Mouse (Mus musculus) forebrain, embryonic 14.5 days (tissue): ENCODE results near the gene Papolb. TPM values are rescaled to one million over a fixed set of nuclear protein-coding genes. Genes with fewer than 3 reads are reported as not detected.

Source experiments
- ATAC-seq: fragments of 200-750 bp; cut with Nextera tagmentation; 2 replicates; pipeline ENCODE4 v1.8.0; 2017; ENCODE audit warnings: mild to moderate bottlenecking, moderate library complexity
- DNase-seq: peaks from one replicate; pipeline ENCODE4 v3.0.0-alpha.2; 2015; ENCODE audit warnings: low spot score
- H3K27ac ChIP-seq: fragments of 300-500 bp; sonication (generic); 2 replicates; pipeline ENCODE4 v1.5.1; 2014; ENCODE audit warnings: low read depth, mild to moderate bottlenecking, control low read depth, low read length, moderate library complexity
- H3K27me3 ChIP-seq: fragments of 300-500 bp; sonication (generic); replicated peaks from 2 replicates; pipeline ENCODE4 v1.6.1; 2014; ENCODE audit warnings: low read length, control low read depth, mixed read lengths; ENCODE audit not compliant: control insufficient read depth, insufficient read depth
- H3K36me3 ChIP-seq: fragments of 300-500 bp; sonication (generic); 2 replicates; pipeline ENCODE4 v1.6.1; 2014; ENCODE audit warnings: low read length, control low read depth; ENCODE audit not compliant: control insufficient read depth, insufficient read depth
- H3K4me1 ChIP-seq: fragments of 300-500 bp; sonication (generic); 2 replicates; pipeline ENCODE4 v1.6.1; 2014; ENCODE audit warnings: antibody characterized with exemption, low read length, control low read depth; ENCODE audit not compliant: control insufficient read depth, insufficient read depth
- H3K4me2 ChIP-seq: fragments of 300-500 bp; sonication (generic); 2 replicates; pipeline ENCODE4 v1.6.1; 2014; ENCODE audit warnings: mild to moderate bottlenecking, control low read depth, low read length
- H3K4me3 ChIP-seq: fragments of 300-500 bp; sonication (generic); 2 replicates; pipeline ENCODE4 v1.5.1; 2014; ENCODE audit warnings: low read depth, low read length, control low read depth
- H3K9ac ChIP-seq: fragments of 300-500 bp; sonication (generic); 2 replicates; pipeline ENCODE4 v1.6.1; 2014; ENCODE audit warnings: mild to moderate bottlenecking, low read length, control low read depth, moderate library complexity
- H3K9me3 ChIP-seq: fragments of 300-500 bp; sonication (generic); replicated peaks from 2 replicates; pipeline ENCODE4 v1.6.1; 2016; ENCODE audit warnings: low read length, control low read depth, mixed read lengths; ENCODE audit not compliant: control insufficient read depth
- WGBS: fragments of 180-500 bp; shearing (Covaris S2); extraction: QIAGEN DNeasy Blood & Tissue Kit; methylation state at CpG from one replicate; pipeline ENCODE4 v1.1.7; 2014; 5-methylcytosine and 5-hydroxymethylcytosine counted together
- polyA plus RNA-seq: library from polyadenylated mRNA; unstranded; fragments of >200 nt; fragmentation: Nextera tagmentation; extraction: Ambion mirVana; gene quantifications from 2 replicates; pipeline ENCODE4 v1.2.1, GENCODE M21; 2014

Gene Papolb
- 0.15 and 0.27 TPM in 2 replicates for polyA plus RNA-seq

GRCm38 (mm10) chr5:142529915-142530314 lies at the start of gene Papolb:
TSS of gene Papolb (minus strand) at chr5:142530076.
- Histone ChIP-seq H3K4me3 (no peak within 1 kb of the TSS), H3K27ac (no peak within 1 kb of the TSS), H3K4me2 (no peak within 1 kb of the TSS), H3K9me3 (no peaks in the 10 kb centered on the region), H3K27me3 (peaks cover 9% of the 10 kb centered on the region), H3K4me1 (no peaks in the 10 kb centered on the region), H3K9ac (no peak within 1 kb of the TSS), H3K36me3 (no peaks in the 10 kb centered on the region)
- ATAC-seq (no peak), DNase-seq (no peak)
- 45% methylated on average over 41 of the region's 41 CpGs for WGBS

DNA sequence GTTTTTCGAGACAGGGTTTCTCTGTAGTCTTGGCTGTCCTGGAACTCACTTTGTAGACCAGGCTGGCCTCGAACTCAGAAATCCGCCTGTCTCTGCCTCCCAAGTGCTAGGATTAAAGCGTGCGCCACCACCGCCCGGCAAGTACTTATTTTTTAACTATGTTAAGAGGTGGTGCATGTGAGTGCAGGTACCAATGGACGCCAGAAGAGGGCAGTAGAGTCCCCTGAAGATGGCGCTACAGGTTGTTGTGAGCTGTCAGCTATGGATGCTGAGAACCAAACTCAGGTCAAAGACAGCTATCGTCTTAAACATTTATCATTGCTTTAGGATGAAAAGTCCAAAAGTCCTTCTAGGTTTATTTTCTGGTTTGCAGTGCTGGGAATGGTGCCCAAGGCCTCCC lies 48.3 kb upstream of the Papolb start:
- Histone ChIP-seq H3K4me2 (no peak overlapping the region), H3K4me3 (no peak overlapping the region), H3K27me3 (no peaks in the 10 kb centered on the region), H3K9me3 (no peaks in the 10 kb centered on the region), H3K27ac (no peak overlapping the region), H3K9ac (no peak overlapping the region), H3K36me3 (peaks cover 16% of the 10 kb centered on the region), H3K4me1 (no peaks in the 10 kb centered on the region)
- no peak for DNase-seq
- 88% methylated on average over 10 of the region's 10 CpGs for WGBS
- no peak for ATAC-seq

DNA sequence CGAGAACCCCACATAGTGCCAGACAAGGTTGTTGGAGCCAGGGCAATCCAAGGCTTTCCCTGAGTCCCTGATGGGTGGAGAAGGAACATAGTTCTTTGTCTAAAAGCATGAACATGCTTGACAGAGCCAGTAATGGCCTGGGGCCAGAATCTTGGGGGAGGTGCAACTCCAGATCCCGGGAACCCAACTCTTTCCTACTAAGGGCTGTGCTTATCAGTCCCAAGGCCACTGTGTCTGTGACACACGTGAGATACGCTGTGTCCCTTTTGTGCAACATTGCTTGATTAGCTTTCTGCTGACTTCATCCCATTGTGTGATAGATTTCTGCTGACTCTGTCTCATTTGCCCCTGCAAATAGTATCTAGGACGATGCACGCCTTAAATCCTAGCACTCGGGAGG lies 47.0 kb upstream of the Papolb start:
- H3K9ac ChIP-seq = no peak overlapping the region
- H3K4me2 ChIP-seq = no peak overlapping the region
- no peaks in the 10 kb centered on the region for H3K9me3 ChIP-seq
- H3K36me3 ChIP-seq = peaks cover 26% of the 10 kb centered on the region
- no peaks in the 10 kb centered on the region for H3K4me1 ChIP-seq
- no peak overlapping the region for H3K27ac ChIP-seq
- ATAC-seq (no peak), DNase-seq (peak; percentile 51)
- no peaks in the 10 kb centered on the region for H3K27me3 ChIP-seq
- WGBS = 74% methylated on average over 7 of the region's 7 CpGs
- H3K4me3 ChIP-seq = no peak overlapping the region

DNA sequence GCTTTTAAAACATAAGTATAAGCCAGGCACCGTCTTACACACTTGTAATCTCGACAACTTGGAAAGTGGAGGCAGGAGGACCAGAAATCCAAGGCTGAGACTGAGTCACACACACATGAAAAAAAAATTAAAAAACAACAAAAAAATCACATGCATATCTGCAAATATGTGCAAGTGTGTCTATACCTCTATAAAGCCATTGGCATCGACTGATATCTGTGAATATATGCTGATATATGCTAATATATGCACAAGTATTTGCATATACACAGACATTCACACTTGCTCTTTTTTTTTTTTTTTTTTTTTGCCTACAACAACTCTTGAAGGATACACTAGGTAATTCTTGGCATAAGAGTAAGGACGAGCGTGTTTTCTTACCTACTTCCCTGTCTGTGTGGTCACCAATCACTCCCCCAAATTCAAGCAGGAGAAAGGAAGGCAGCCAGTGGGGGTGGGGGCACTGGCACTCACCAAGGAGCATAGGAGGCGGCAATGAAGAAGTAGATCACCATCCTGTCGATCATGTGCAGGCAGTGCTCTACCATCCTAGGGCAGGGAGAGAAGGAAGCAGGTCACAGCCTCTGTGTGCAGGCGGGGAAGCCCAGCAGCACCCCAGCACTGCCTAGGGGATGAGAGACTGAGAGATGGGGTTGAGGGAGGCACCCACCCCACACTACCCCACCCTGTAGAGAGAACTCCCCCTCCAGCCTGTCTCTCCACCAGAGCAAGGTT lies 44.6 kb upstream of the Papolb start:
- Histone ChIP-seq H3K4me2 (no peak overlapping the region), H3K9ac (no peak overlapping the region), H3K9me3 (no peaks in the 10 kb centered on the region), H3K4me3 (no peak overlapping the region), H3K27me3 (no peaks in the 10 kb centered on the region), H3K27ac (peak overlapping the region; percentile 62), H3K4me1 (no peaks in the 10 kb centered on the region), H3K36me3 (peaks cover 28% of the 10 kb centered on the region)
- WGBS = 56% methylated on average over 8 of the region's 8 CpGs
- peak; percentile 77 for ATAC-seq
- peak; percentile 58 for DNase-seq

GRCm38 (mm10) chr5:142564606-142565005 lies 34.7 kb upstream of the Papolb start:
- no peaks in the 10 kb centered on the region for H3K4me1 ChIP-seq
- no peak for ATAC-seq
- DNase-seq = no peak
- peaks cover 36% of the 10 kb centered on the region for H3K36me3 ChIP-seq
- H3K27me3 ChIP-seq = no peaks in the 10 kb centered on the region
- H3K9me3 ChIP-seq = no peaks in the 10 kb centered on the region; the same call in 1 of the 2 replicates
- 100% methylated on average over 1 of the region's 1 CpGs for WGBS
- H3K4me3 ChIP-seq = no peak overlapping the region
- no peak overlapping the region for H3K4me2 ChIP-seq
- H3K27ac ChIP-seq = no peak overlapping the region
- H3K9ac ChIP-seq = no peak overlapping the region

DNA sequence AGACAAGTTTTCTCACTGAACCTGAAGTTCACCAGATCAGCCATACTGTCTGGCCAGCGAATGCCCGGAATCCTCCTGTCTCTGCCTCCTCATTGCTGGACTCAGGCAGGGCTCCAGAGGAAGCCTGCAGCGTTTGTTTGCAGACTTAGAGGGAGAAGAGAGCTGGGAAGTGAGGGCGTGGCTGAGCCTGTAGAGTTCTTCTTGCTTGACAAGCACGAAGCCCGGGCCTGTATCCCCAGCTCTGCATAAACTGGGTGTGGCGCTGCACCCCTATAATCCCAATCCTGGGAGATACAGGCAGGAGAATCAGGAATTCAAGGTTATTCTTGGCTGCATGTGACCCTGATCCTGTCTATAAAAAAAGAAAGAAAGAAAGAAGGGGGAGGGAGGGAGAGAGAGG lies 30.4 kb upstream of the Papolb start:
- no peak for ATAC-seq
- DNase-seq = no peak
- H3K9me3 ChIP-seq = no peaks in the 10 kb centered on the region
- WGBS = 51% methylated on average over 7 of the region's 7 CpGs
- H3K27me3 ChIP-seq = no peaks in the 10 kb centered on the region
- no peak overlapping the region for H3K9ac ChIP-seq
- H3K4me1 ChIP-seq = no peaks in the 10 kb centered on the region
- no peak overlapping the region for H3K27ac ChIP-seq
- H3K4me3 ChIP-seq = no peak overlapping the region
- H3K4me2 ChIP-seq = no peak overlapping the region
- peaks cover 11% of the 10 kb centered on the region for H3K36me3 ChIP-seq

- no peaks in the 10 kb centered on the region for H3K4me1 ChIP-seq
- WGBS = 20% methylated on average over 21 of the region's 21 CpGs
- H3K4me3 ChIP-seq = no peak overlapping the region
- H3K27ac ChIP-seq = no peak overlapping the region
- H3K27me3 ChIP-seq = no peaks in the 10 kb centered on the region
- DNase-seq = peak; percentile 81
- no peak overlapping the region for H3K4me2 ChIP-seq
- no peaks in the 10 kb centered on the region for H3K36me3 ChIP-seq
- peak; percentile 76 for ATAC-seq
- no peaks in the 10 kb centered on the region for H3K9me3 ChIP-seq
- H3K9ac ChIP-seq = no peak overlapping the region
Measured at GRCm38 (mm10) chr5:142557397-142558067, 27.7 kb upstream of the Papolb start.

GRCm38 (mm10) chr5:142556721-142557120 lies 26.8 kb upstream of the Papolb start:
- H3K4me3 ChIP-seq = no peak overlapping the region
- WGBS = 90% methylated on average over 4 of the region's 4 CpGs
- H3K36me3 ChIP-seq = no peaks in the 10 kb centered on the region
- no peak for ATAC-seq
- no peak for DNase-seq
- H3K9ac ChIP-seq = no peak overlapping the region
- no peaks in the 10 kb centered on the region for H3K9me3 ChIP-seq
- H3K27me3 ChIP-seq = no peaks in the 10 kb centered on the region
- no peak overlapping the region for H3K27ac ChIP-seq
- no peak overlapping the region for H3K4me2 ChIP-seq
- H3K4me1 ChIP-seq = no peaks in the 10 kb centered on the region

- H3K27ac ChIP-seq = no peak overlapping the region
- WGBS = 78% methylated on average over 5 of the region's 5 CpGs
- H3K4me1 ChIP-seq = 0 out of 2 replicates have a peak, but pooled peaks cover under 1% of the 10 kb centered on the region
- H3K36me3 ChIP-seq = no peaks in the 10 kb centered on the region
- H3K4me2 ChIP-seq = no peak overlapping the region
- no peaks in the 10 kb centered on the region for H3K27me3 ChIP-seq
- H3K9me3 ChIP-seq = no peaks in the 10 kb centered on the region
- no peak for ATAC-seq
- DNase-seq = no peak
- H3K4me3 ChIP-seq = no peak overlapping the region
- H3K9ac ChIP-seq = no peak overlapping the region
Measured at GRCm38 (mm10) chr5:142555866-142556265, 26.0 kb upstream of the Papolb start.
